Mouse (Mus musculus) neural tube, embryonic 14.5 days (tissue): ENCODE results near the gene Bok. TPM values are rescaled to one million over a fixed set of nuclear protein-coding genes. Genes with fewer than 3 reads are reported as not detected.

Source experiments
- ATAC-seq: fragments of 200-750 bp; cut with Nextera tagmentation; 2 replicates; pipeline ENCODE4 v1.8.0; 2017; ENCODE audit warnings: low read depth, mild to moderate bottlenecking, moderate TSS enrichment, moderate library complexity
- H3K27ac ChIP-seq: fragments of 300-500 bp; sonication (generic); 2 replicates; pipeline ENCODE4 v1.5.1; 2014; ENCODE audit warnings: low read depth, mild to moderate bottlenecking, control low read depth, low read length, moderate library complexity, mixed read lengths
- H3K27me3 ChIP-seq: fragments of 300-500 bp; sonication (generic); 2 replicates; pipeline ENCODE4 v1.6.1; 2014; ENCODE audit warnings: low read length; ENCODE audit not compliant: control insufficient read depth, insufficient read depth
- H3K36me3 ChIP-seq: fragments of 300-500 bp; sonication (generic); 2 replicates; pipeline ENCODE4 v1.6.1; 2014; ENCODE audit warnings: low read length, mixed read lengths; ENCODE audit not compliant: control insufficient read depth, insufficient read depth
- H3K4me1 ChIP-seq: fragments of 300-500 bp; sonication (generic); 2 replicates; pipeline ENCODE4 v1.6.1; 2014; ENCODE audit warnings: low read length; ENCODE audit not compliant: control insufficient read depth, insufficient read depth
- H3K4me2 ChIP-seq: fragments of 300-500 bp; sonication (generic); 2 replicates; pipeline ENCODE4 v1.6.1; 2014; ENCODE audit warnings: mild to moderate bottlenecking, low read depth, low read length, control low read depth
- H3K4me3 ChIP-seq: fragments of 300-500 bp; sonication (generic); 2 replicates; pipeline ENCODE4 v1.5.1; 2014; ENCODE audit warnings: low read depth, low read length, control low read depth, mixed read lengths
- H3K9ac ChIP-seq: fragments of 300-500 bp; sonication (generic); replicated peaks from 2 replicates; pipeline ENCODE4 v1.6.1; 2014; ENCODE audit warnings: low read depth, mild to moderate bottlenecking, control low read depth, low read length, mixed read lengths
- H3K9me3 ChIP-seq: fragments of 300-500 bp; sonication (generic); 2 replicates; pipeline ENCODE4 v1.6.1; 2016; ENCODE audit warnings: low read length; ENCODE audit not compliant: control insufficient read depth
- WGBS: fragments of 180-500 bp; shearing (Covaris S2); extraction: QIAGEN DNeasy Blood & Tissue Kit; methylation state at CpG from one replicate; pipeline ENCODE4 v1.1.7; 2014; 5-methylcytosine and 5-hydroxymethylcytosine counted together
- polyA plus RNA-seq: library from polyadenylated mRNA; unstranded; fragments of >200 nt; fragmentation: Nextera tagmentation; extraction: Ambion mirVana; gene quantifications from 2 replicates; pipeline ENCODE4 v1.2.1, GENCODE M21; 2014

Bok gene
- 70.2 and 82.7 TPM in 2 replicates for polyA plus RNA-seq

GRCm38 (mm10) chr1:93685401-93686244 lies at the start of gene Bok:
TSS of gene Bok (plus strand) at chr1:93685660.
- peak; percentile 64 for ATAC-seq
- under 1% methylated on average over 76 of the region's 78 CpGs for WGBS
- Histone ChIP-seq H3K27ac (peak within 1 kb of the TSS; percentile 72), H3K36me3 (no peaks in the 10 kb centered on the region), H3K4me2 (peak within 1 kb of the TSS; percentile 76), H3K27me3 (no peaks in the 10 kb centered on the region), H3K9me3 (no peaks in the 10 kb centered on the region), H3K9ac (peak within 1 kb of the TSS; percentile 67), H3K4me3 (peak within 1 kb of the TSS; percentile 56), H3K4me1 (0 out of 2 replicates have a peak, but pooled peaks cover 5% of the 10 kb centered on the region)

- Histone ChIP-seq H3K4me1 (peaks cover 12% of the 10 kb centered on the region; the same call in 1 of the 2 replicates), H3K9ac (peak overlapping the region; percentile 87), H3K27ac (peak overlapping the region; percentile 91), H3K9me3 (no peaks in the 10 kb centered on the region), H3K36me3 (no peaks in the 10 kb centered on the region), H3K4me2 (peak overlapping the region; percentile 73), H3K4me3 (peak overlapping the region; percentile 97), H3K27me3 (no peaks in the 10 kb centered on the region)
- ATAC-seq, result peak; percentile 32
- 32% methylated on average over 7 of the region's 7 CpGs for WGBS
Measured at GRCm38 (mm10) chr1:93636211-93636897, 49.1 kb upstream of the Bok start.

DNA sequence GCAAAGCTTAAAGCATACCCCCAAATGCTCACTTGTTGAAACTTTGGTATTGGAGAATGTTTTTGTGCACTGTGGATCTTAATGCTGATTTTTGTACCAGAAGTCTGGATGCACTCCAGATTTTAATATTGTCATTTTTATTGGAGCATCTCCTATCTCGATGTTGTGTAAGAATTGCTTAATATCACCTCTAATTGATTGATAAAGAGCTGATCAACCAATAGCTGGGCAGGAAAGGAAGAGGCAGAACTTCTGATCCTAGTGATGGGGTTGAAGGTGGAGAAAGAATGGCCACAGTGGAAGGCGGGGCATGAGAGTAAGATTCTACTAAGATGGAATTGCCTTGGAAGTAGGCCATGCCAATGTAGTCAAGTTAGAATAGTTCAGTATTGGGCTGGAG lies 43.5 kb upstream of the Bok start:
- Histone ChIP-seq H3K27ac (no peak overlapping the region), H3K9ac (no peak overlapping the region), H3K36me3 (no peaks in the 10 kb centered on the region), H3K9me3 (no peaks in the 10 kb centered on the region), H3K4me1 (no peaks in the 10 kb centered on the region), H3K4me3 (no peak overlapping the region), H3K4me2 (no peak overlapping the region), H3K27me3 (no peaks in the 10 kb centered on the region)
- 90% methylated on average over 2 of the region's 2 CpGs for WGBS
- ATAC-seq, result no peak

GRCm38 (mm10) chr1:93642692-93643091 lies 42.8 kb upstream of the Bok start:
- Histone ChIP-seq H3K4me1 (no peaks in the 10 kb centered on the region), H3K27me3 (no peaks in the 10 kb centered on the region), H3K4me2 (no peak overlapping the region), H3K27ac (no peak overlapping the region), H3K9me3 (no peaks in the 10 kb centered on the region), H3K4me3 (no peak overlapping the region), H3K9ac (no peak overlapping the region), H3K36me3 (no peaks in the 10 kb centered on the region)
- 97% methylated on average over 2 of the region's 2 CpGs for WGBS
- ATAC-seq, result no peak

- Histone ChIP-seq H3K4me1 (no peaks in the 10 kb centered on the region), H3K36me3 (no peaks in the 10 kb centered on the region), H3K9me3 (no peaks in the 10 kb centered on the region), H3K4me2 (no peak overlapping the region), H3K27me3 (no peaks in the 10 kb centered on the region), H3K9ac (no peak overlapping the region), H3K27ac (no peak overlapping the region), H3K4me3 (no peak overlapping the region)
- WGBS, result 81% methylated on average over 5 of the region's 5 CpGs
- no peak for ATAC-seq
Measured at GRCm38 (mm10) chr1:93649604-93650172, 35.8 kb upstream of the Bok start.

DNA sequence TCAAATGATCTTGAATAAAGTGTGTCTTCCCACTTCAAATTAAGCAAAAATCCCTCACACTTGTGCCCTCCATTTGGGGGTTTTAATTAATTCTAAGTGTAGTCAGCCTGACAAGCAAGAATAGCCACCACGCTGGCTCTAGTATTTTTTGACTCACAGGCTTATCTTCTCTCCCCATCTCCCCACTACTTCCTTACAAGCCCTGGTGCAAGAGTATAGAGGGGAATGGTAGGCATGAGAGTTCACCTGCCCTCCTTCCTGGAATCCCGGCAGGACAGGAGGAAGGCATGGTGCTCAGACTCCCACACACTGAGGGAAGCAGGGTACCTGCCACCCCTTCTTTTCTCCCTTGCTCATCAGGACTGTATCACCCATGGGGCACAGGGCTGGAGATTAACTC lies 31.2 kb upstream of the Bok start:
- ATAC-seq, result no peak
- no peak overlapping the region for H3K4me3 ChIP-seq
- H3K36me3 ChIP-seq, result no peaks in the 10 kb centered on the region
- H3K27me3 ChIP-seq, result no peaks in the 10 kb centered on the region
- H3K4me2 ChIP-seq, result no peak overlapping the region
- no peak overlapping the region for H3K9ac ChIP-seq
- 65% methylated on average over 2 of the region's 2 CpGs for WGBS
- H3K27ac ChIP-seq, result no peak overlapping the region
- no peaks in the 10 kb centered on the region for H3K9me3 ChIP-seq
- no peaks in the 10 kb centered on the region for H3K4me1 ChIP-seq

- Histone ChIP-seq H3K36me3 (no peaks in the 10 kb centered on the region), H3K4me1 (no peaks in the 10 kb centered on the region), H3K4me3 (no peak overlapping the region), H3K27me3 (no peaks in the 10 kb centered on the region), H3K4me2 (no peak overlapping the region), H3K9ac (no peak overlapping the region), H3K9me3 (no peaks in the 10 kb centered on the region), H3K27ac (no peak overlapping the region)
- 85% methylated on average over 2 of the region's 2 CpGs for WGBS
- ATAC-seq, result no peak
Measured at GRCm38 (mm10) chr1:93654798-93655197, 30.7 kb upstream of the Bok start.

DNA sequence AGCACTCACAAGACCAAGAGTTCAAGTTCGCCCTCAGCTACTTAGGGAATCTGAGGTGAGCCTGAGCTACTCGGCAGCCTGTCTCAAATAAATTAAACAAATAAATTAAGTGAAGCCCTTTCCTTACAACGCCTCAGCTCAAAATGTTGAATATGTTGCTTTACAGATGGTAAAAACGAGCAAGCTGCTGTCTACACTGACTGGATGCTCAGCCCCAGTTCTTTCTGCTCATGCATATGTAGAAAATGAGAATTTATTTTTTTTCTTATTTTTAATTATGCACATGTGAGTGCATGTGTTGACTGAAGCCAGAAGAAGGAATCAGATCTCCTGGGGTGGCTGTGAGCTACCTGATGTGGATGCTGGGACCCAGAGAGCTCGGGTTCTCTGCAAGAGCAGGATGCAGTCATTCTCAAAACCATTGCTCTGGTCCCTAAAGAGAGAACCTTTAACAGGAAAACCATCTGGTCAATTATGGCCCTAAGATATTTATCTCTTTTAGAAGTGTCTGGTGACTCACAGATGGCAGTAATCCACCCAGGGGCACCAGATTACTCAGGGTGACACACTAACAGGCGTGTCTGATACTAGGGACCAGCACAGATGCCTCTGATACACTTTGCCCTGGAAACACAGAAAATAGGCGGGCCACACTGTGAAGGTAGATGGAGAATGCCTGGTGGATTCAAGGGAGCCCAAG lies 29.0 kb upstream of the Bok start:
- no peak for ATAC-seq
- WGBS, result 68% methylated on average over 7 of the region's 7 CpGs
- Histone ChIP-seq H3K9me3 (no peaks in the 10 kb centered on the region; the same call in 1 of the 2 replicates), H3K4me3 (no peak overlapping the region), H3K36me3 (no peaks in the 10 kb centered on the region), H3K9ac (no peak overlapping the region), H3K4me2 (no peak overlapping the region), H3K4me1 (no peaks in the 10 kb centered on the region), H3K27ac (no peak overlapping the region), H3K27me3 (no peaks in the 10 kb centered on the region)
